Mouse (Mus musculus) left cerebral cortex, adult 11 months (tissue): ENCODE measurements around the gene Sept9.

ENCODE experiments used
- DNase-seq: peaks from one replicate; pipeline ENCODE4 v3.0.0; 2022; ENCODE audit warnings: low spot score

Sept9 gene

GRCm38 (mm10) chr11:117374288-117374687 is 174.8 kb downstream of the Sept9 start:
- no peak for DNase-seq

GRCm38 (mm10) chr11:117379774-117380173 is 180.3 kb downstream of the Sept9 start:
- DNase-seq: no peak

GRCm38 (mm10) chr11:117384235-117384634 is 184.8 kb downstream of the Sept9 start:
- DNase-seq: no peak

GRCm38 (mm10) chr11:117384897-117385296 is 185.4 kb downstream of the Sept9 start:
- peak; percentile 85 for DNase-seq

GRCm38 (mm10) chr11:117385331-117386103 is 186.1 kb downstream of the Sept9 start:
- no peak for DNase-seq

GRCm38 (mm10) chr11:117387241-117387640 is 187.8 kb downstream of the Sept9 start:
- DNase-seq: no peak

- no peak for DNase-seq
Observed at GRCm38 (mm10) chr11:117390001-117390402, 190.5 kb downstream of the Sept9 start.

GRCm38 (mm10) chr11:117390774-117391534 is 191.5 kb downstream of the Sept9 start:
- no peak for DNase-seq

- no peak for DNase-seq
Observed at GRCm38 (mm10) chr11:117392251-117392650, 192.8 kb downstream of the Sept9 start.

GRCm38 (mm10) chr11:117393715-117394114 is 194.3 kb downstream of the Sept9 start:
- no peak for DNase-seq

- peak; percentile 52 for DNase-seq
Observed at GRCm38 (mm10) chr11:117394230-117395137, 195.0 kb downstream of the Sept9 start.

GRCm38 (mm10) chr11:117395228-117395627 is 195.8 kb downstream of the Sept9 start:
- no peak for DNase-seq

- DNase-seq: no peak
Observed at GRCm38 (mm10) chr11:117396929-117397328, 197.5 kb downstream of the Sept9 start.

- DNase-seq: no peak
Observed at GRCm38 (mm10) chr11:117397755-117398154, 198.3 kb downstream of the Sept9 start.

GRCm38 (mm10) chr11:117398191-117398590 is 198.7 kb downstream of the Sept9 start:
- DNase-seq: no peak

- no peak for DNase-seq
Observed at GRCm38 (mm10) chr11:117401583-117402367, 202.3 kb downstream of the Sept9 start.

GRCm38 (mm10) chr11:117402550-117402949 is 203.1 kb downstream of the Sept9 start:
- no peak for DNase-seq

- no peak for DNase-seq
Observed at GRCm38 (mm10) chr11:117403073-117403472, 203.6 kb downstream of the Sept9 start.

GRCm38 (mm10) chr11:117403781-117404180 is 204.3 kb downstream of the Sept9 start:
- DNase-seq: no peak

- no peak for DNase-seq
Observed at GRCm38 (mm10) chr11:117406711-117407110, 207.2 kb downstream of the Sept9 start.

GRCm38 (mm10) chr11:117407196-117407595 is 207.7 kb downstream of the Sept9 start:
- DNase-seq: no peak
